Mouse (Mus musculus) liver, embryonic 14.5 days (tissue): ENCODE measurements around the gene Gm6993.

ENCODE experiments used
- CTCF ChIP-seq: IDR thresholded peaks from 2 replicates; pipeline ENCODE4 v1.5.1; 2016; ENCODE audit warnings: antibody characterized with exemption, low read depth, control low read depth
- EP300 ChIP-seq: IDR thresholded peaks from 2 replicates; pipeline ENCODE4 v1.6.1; 2016; ENCODE audit warnings: antibody characterized with exemption, low read depth

DNA sequence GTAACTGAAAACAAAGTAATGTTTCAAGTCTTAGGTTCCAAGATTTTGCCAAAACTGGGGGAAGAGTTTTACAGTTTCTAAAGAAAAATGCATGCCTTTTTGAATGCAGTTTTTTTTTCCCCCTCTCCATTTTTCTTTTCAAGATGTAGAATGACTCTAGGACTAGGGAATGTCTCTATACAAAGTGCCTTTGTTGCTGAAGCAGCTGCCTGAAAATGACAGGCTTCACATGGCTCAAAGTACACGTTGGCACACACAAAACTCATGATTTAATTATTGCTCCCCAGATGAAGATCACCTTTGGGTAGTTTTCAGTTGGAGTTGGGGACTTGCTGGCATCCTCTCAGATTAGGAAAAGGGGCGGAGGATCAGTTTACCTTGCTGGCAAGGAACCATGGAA lies 32.3 kb downstream of the Gm6993 start:
- TF ChIP-seq CTCF, result no peak
- no peak for TF ChIP-seq EP300
